Mouse (Mus musculus) liver, postnatal 0 days (tissue): ENCODE measurements at regions not wholly inside any gene's neighbourhood (a gene's known extent, or its start where the extent isn't known, plus 50 kb on each side); places are given as distances from the start of the nearest gene placed in this dataset.

Experiments
- ATAC-seq: fragments of 200-750 bp; cut with Nextera tagmentation; 2 replicates; pipeline ENCODE4 v1.8.0; 2017; ENCODE audit warnings: mild to moderate bottlenecking, moderate library complexity
- DNase-seq: peaks from one replicate; pipeline ENCODE4 v3.0.0-alpha.2; 2016
- H3K27ac ChIP-seq: fragments of 300-500 bp; sonication (generic); 2 replicates; pipeline ENCODE4 v1.5.1; 2014; ENCODE audit warnings: antibody characterized with exemption, moderate library complexity, mild to moderate bottlenecking, low read depth
- H3K27me3 ChIP-seq: fragments of 300-500 bp; sonication (generic); 2 replicates; pipeline ENCODE4 v1.6.1; 2014; ENCODE audit warnings: low read length, control low read depth, mixed read lengths; ENCODE audit not compliant: insufficient read depth
- H3K36me3 ChIP-seq: fragments of 300-500 bp; sonication (generic); replicated peaks from 2 replicates; pipeline ENCODE4 v1.6.1; 2014; ENCODE audit warnings: mild to moderate bottlenecking, control low read depth, low read length, moderate library complexity, mixed read lengths; ENCODE audit not compliant: insufficient read depth
- H3K4me1 ChIP-seq: fragments of 300-500 bp; sonication (generic); 2 replicates; pipeline ENCODE4 v1.6.1; 2014; ENCODE audit warnings: antibody characterized with exemption, mild to moderate bottlenecking, control low read depth; ENCODE audit not compliant: insufficient read depth
- H3K4me2 ChIP-seq: fragments of 300-500 bp; sonication (generic); 2 replicates; pipeline ENCODE4 v1.6.1; 2014; ENCODE audit warnings: low read depth, mild to moderate bottlenecking, low read length, moderate library complexity, mixed read lengths
- H3K4me3 ChIP-seq: fragments of 300-500 bp; sonication (generic); 2 replicates; pipeline ENCODE4 v1.5.1; 2014; ENCODE audit warnings: low read depth, low read length
- H3K9ac ChIP-seq: fragments of 300-500 bp; sonication (generic); replicated peaks from 2 replicates; pipeline ENCODE4 v1.6.1; 2014; ENCODE audit warnings: mild to moderate bottlenecking, moderate library complexity
- H3K9me3 ChIP-seq: fragments of 300-500 bp; sonication (generic); 2 replicates; pipeline ENCODE4 v1.6.1; 2016; ENCODE audit warnings: mild to moderate bottlenecking, control low read depth, low read length, mixed read lengths
- CTCF ChIP-seq: sonication (generic); IDR thresholded peaks from 2 replicates; pipeline ENCODE4 v1.5.1; 2016; ENCODE audit warnings: antibody characterized with exemption, low read depth
- EP300 ChIP-seq: IDR thresholded peaks from 2 replicates; pipeline ENCODE4 v1.6.1; 2016; ENCODE audit warnings: antibody characterized with exemption, low read depth, mild to moderate bottlenecking
- WGBS: fragments of 180-500 bp; shearing (Covaris S2); extraction: QIAGEN DNeasy Blood & Tissue Kit; methylation state at CpG from one replicate; pipeline ENCODE4 v1.1.7; 2014; ENCODE audit not compliant: insufficient replicate concordance; 5-methylcytosine and 5-hydroxymethylcytosine counted together

DNA sequence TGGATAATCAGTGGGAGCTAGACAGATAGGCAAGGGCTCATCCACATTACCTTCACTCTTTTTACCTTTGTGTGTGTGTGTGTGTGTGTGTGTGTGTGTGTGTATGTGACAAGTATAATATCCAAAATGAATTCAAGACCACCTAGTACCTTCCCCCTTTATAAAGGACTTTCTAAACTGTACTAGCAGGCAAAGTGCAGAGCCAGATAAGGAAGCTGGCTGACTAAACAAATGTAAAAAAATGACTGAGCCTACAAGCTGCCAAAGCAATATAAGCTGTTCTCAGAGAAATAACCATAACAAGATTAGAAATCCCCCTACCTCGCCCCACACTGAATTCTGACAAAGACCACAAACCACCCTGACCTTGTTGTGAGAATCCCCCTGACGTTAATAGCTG, 586.8 kb upstream of the Chrm3 start:
- no peak overlapping the region for H3K4me3 ChIP-seq
- ATAC-seq = no peak
- no peak overlapping the region for H3K27ac ChIP-seq
- H3K9ac ChIP-seq = no peak overlapping the region
- WGBS = 62% methylated on average over 2 of the region's 2 CpGs
- H3K36me3 ChIP-seq = no peaks in the 10 kb centered on the region
- no peaks in the 10 kb centered on the region for H3K27me3 ChIP-seq
- no peak for DNase-seq
- no peaks in the 10 kb centered on the region for H3K4me1 ChIP-seq
- no peak for TF ChIP-seq EP300
- no peak overlapping the region for H3K4me2 ChIP-seq
- no peaks in the 10 kb centered on the region for H3K9me3 ChIP-seq

DNA sequence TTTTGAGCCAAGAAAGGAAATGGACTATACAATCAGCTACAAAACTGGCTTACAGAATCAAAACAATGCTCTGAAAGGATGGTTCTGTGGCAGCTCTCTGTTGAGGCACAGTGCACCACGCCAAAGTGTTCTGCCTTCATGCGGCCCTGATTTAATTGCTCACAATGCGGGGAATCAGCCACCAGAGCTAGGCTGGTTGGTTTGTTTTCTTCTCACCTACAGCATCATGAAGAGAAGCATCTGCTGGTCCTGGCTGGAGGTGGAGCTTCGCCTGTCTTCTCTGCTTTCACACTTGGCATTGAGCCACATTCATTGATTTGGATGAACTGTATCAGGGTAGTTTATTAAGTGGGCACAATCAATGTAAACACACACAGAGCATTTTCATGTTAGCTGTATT, 583.2 kb upstream of the Chrm3 start:
- TF ChIP-seq EP300 (no peak), CTCF (no peak)
- Histone ChIP-seq H3K4me1 (no peaks in the 10 kb centered on the region), H3K9ac (no peak overlapping the region), H3K9me3 (no peaks in the 10 kb centered on the region), H3K36me3 (no peaks in the 10 kb centered on the region), H3K4me2 (no peak overlapping the region), H3K27me3 (no peaks in the 10 kb centered on the region), H3K4me3 (no peak overlapping the region), H3K27ac (no peak overlapping the region)
- WGBS = 55% methylated on average over 4 of the region's 4 CpGs
- no peak for DNase-seq
- ATAC-seq = no peak

DNA sequence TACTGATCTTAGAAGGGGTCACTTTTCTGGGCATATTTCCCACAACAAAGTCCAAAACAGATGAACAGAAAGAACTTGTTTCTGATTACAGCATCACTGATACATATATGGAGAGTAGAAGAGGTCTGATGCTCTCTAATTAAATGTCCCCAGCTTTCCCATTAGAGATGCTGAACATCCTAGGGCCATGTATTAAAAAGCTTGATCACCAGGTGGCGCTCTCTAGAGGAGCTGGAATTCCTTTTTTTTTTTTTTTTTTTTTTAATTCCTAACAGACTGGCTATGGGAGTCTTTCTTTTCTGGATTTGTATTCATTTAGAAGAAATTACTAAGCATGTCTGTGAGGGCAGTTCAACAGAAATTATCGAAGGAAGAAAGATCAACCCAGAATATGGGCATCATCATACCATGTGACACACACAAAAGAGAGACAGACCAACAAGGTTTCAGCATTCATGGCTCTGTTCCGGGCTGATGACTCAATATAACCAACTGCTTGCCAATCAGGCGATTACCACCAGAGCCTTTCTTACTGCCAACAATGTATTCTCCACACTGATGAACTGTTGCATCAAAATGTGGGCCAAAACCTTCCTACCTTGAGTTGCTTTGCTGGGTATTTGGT, 581.5 kb upstream of the Chrm3 start:
- TF ChIP-seq CTCF (peak; percentile 30; the same call in 1 of the 2 replicates), EP300 (no peak)
- Histone ChIP-seq H3K27ac (no peak overlapping the region), H3K27me3 (no peaks in the 10 kb centered on the region), H3K4me3 (no peak overlapping the region), H3K9ac (no peak overlapping the region), H3K36me3 (no peaks in the 10 kb centered on the region), H3K9me3 (no peaks in the 10 kb centered on the region), H3K4me2 (no peak overlapping the region), H3K4me1 (no peaks in the 10 kb centered on the region)
- no peak for ATAC-seq
- 51% methylated on average over 4 of the region's 4 CpGs for WGBS
- no peak for DNase-seq

DNA sequence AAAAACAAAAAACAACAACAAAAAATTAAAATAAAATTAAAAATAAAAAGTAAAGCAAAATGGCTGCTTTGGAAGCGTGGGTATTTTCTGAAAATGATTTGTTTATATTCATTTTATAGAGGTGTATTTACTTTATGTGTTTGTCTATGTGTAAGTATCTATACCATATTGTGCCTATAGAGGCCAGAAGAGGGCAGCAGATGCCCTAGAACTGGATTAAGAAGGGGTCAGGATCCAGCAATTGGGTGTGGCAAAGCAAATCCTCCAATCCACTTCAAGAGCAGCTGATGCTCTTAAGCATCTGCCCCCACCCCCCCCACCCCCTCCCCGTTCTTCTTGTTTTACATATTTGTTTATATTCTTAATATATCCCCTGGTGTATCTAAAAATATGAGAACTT, 577.6 kb upstream of the Chrm3 start:
- Histone ChIP-seq H3K9ac (no peak overlapping the region), H3K4me2 (no peak overlapping the region), H3K4me3 (no peak overlapping the region), H3K27me3 (no peaks in the 10 kb centered on the region), H3K27ac (no peak overlapping the region), H3K9me3 (no peaks in the 10 kb centered on the region), H3K4me1 (no peaks in the 10 kb centered on the region), H3K36me3 (no peaks in the 10 kb centered on the region)
- 64% methylated on average over 2 of the region's 2 CpGs for WGBS
- ATAC-seq (no peak), DNase-seq (no peak)
- TF ChIP-seq CTCF (no peak), EP300 (no peak)

DNA sequence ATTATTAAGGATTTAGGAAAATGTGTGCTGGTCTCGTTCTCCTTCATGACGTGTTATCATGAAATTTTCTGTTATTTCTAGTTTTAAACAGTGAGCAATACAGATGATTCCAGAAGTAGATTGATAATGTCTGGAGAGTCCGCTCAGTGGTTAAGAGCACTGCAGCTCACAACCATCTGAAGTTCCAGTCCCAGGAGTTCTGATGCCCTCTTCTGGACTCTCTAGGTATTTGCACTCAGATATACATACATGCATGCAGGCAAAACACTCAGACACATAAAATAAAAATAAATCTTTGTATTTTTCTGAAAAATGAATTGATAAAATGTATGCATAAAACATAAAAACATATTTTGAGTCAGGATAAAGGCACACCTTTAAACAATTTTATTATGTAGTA, 570.1 kb upstream of the Chrm3 start:
- no peak overlapping the region for H3K4me2 ChIP-seq
- no peak for TF ChIP-seq CTCF
- no peak for TF ChIP-seq EP300
- H3K4me1 ChIP-seq = no peaks in the 10 kb centered on the region
- ATAC-seq (no peak), DNase-seq (no peak)
- H3K4me3 ChIP-seq = no peak overlapping the region
- H3K36me3 ChIP-seq = no peaks in the 10 kb centered on the region
- H3K9me3 ChIP-seq = no peaks in the 10 kb centered on the region
- H3K27ac ChIP-seq = no peak overlapping the region
- WGBS = 73% methylated on average over 3 of the region's 3 CpGs
- no peak overlapping the region for H3K9ac ChIP-seq
- H3K27me3 ChIP-seq = no peaks in the 10 kb centered on the region

DNA sequence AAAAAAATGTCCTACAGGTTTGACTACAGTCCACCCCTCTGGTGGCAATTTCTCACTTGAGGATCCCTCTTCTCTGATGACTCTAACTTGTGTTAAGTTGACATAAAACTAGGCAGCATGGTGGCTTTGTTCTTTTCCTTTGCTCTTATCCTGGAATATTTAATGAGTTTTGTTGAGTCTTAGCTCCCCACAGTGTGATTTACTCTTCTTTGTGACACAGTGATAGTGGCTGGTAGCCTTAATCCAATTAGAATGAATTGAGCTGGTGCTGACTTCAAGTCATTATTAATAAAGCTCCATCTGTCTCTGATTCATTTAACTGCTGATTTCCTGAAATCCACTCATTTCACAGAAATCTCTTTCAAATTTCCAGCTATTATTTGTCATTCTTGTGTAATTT, 553.7 kb upstream of the Chrm3 start:
- Histone ChIP-seq H3K9me3 (no peaks in the 10 kb centered on the region), H3K36me3 (no peaks in the 10 kb centered on the region), H3K4me3 (no peak overlapping the region), H3K27ac (no peak overlapping the region), H3K4me2 (no peak overlapping the region), H3K4me1 (no peaks in the 10 kb centered on the region), H3K27me3 (no peaks in the 10 kb centered on the region), H3K9ac (no peak overlapping the region)
- TF ChIP-seq EP300 (no peak), CTCF (no peak)
- DNase-seq (no peak), ATAC-seq (no peak)
